Mouse (Mus musculus) frontal cortex, postnatal 14 days (tissue): ENCODE measurements at regions not wholly inside any gene's neighbourhood (a gene's known extent, or its start where the extent isn't known, plus 50 kb on each side); places are given as distances from the start of the nearest gene placed in this dataset.

Experiments used
- DNase-seq, 2 experiments: peaks; one replicate each; pipeline ENCODE4 v3.0.0; 2022; ENCODE audit warnings: low spot score in 2 of 2

GRCm38 (mm10) chr14:58208401-58208800, 138.1 kb downstream of the Fgf9 start:
- no peak for DNase-seq

- DNase-seq = peak; percentile 21 to 29
These were observed 132.4 kb downstream of the Fgf9 start for GRCm38 (mm10) chr14:58202607-58203295.

- no peak for DNase-seq
These were observed 119.6 kb downstream of the Fgf9 start for GRCm38 (mm10) chr14:58189948-58190347.

GRCm38 (mm10) chr14:58182869-58183268, 112.5 kb downstream of the Fgf9 start:
- no peak for DNase-seq

- DNase-seq = no peak
These were observed 110.4 kb downstream of the Fgf9 start for GRCm38 (mm10) chr14:58180724-58181123.

GRCm38 (mm10) chr14:58175651-58176363, 105.5 kb downstream of the Fgf9 start:
- no peak for DNase-seq

GRCm38 (mm10) chr14:58174512-58174911, 104.2 kb downstream of the Fgf9 start:
- no peak for DNase-seq

- DNase-seq = no peak
These were observed 98.6 kb downstream of the Fgf9 start for GRCm38 (mm10) chr14:58168920-58169319.
